Mouse (Mus musculus) brain, embryonic 14.5 days (tissue): ENCODE measurements at regions not wholly inside any gene's neighbourhood (a gene's known extent, or its start where the extent isn't known, plus 50 kb on each side); places are given as distances from the start of the nearest gene placed in this dataset.
"Not testable (repeated sequence)": the region's sequence is repeated elsewhere in the genome, so short reads cannot be mapped to it uniquely, and the experiment has no call there.

Experiments used
- DNase-seq: peaks from one replicate; pipeline ENCODE4 v3.0.0-alpha.2; 2011; ENCODE audit warnings: low read depth
- CTCF ChIP-seq: fragments of 200-500 bp; IDR thresholded peaks from 2 replicates; pipeline ENCODE4 v1.5.1; 2012; ENCODE audit warnings: inconsistent platforms, mild to moderate bottlenecking, moderate library complexity, borderline replicate concordance; ENCODE audit not compliant: insufficient read depth, insufficient read length; ENCODE audit errors: extremely low read depth
- POLR2A ChIP-seq: fragments of 200-500 bp; IDR thresholded peaks from 2 replicates; pipeline ENCODE4 v1.6.1; 2012; ENCODE audit warnings: mild to moderate bottlenecking, inconsistent platforms, borderline replicate concordance; ENCODE audit not compliant: poor library complexity, insufficient read depth, insufficient read length, severe bottlenecking; ENCODE audit errors: extremely low read depth

DNA sequence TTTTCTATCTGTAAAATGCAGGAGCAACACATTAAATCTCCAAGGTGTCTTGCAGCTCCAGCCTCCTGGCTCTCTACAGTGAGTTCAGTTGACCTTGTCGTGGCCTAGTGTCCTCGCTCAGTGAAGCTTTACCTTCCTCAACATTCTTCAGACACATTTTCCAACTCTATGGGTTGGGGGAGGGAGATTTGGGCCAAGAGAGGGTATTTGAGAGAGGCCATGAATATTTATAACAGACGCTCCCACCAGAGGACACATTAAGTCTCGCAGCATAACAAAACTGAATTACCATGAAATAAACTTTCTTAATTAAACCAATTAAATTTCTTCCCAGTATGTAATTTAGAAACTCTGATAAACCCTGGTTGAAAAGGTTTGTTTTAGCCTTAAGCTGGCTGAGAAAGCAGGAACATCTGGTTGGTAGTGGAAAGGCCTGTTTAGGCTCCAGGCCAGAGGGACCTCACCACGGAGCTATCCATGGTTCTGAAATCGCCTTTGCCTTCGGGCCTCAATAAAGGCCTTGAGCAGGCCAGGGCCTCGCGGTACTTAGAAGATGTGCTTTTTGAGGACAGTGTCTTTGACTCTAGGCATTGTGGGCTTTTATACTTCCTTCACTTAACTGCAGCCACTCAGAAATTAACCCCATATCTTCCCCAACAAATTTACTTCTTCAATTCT is 109.9 kb downstream of the Dmrta2 start:
- TF ChIP-seq POLR2A (no peak), CTCF (no peak)

GRCm38 (mm10) chr4:110093040-110093820 is 115.4 kb downstream of the Dmrta2 start:
- DNase-seq = no peak
- TF ChIP-seq POLR2A (no peak), CTCF (no peak)

More for the DNA sequence above, 109.9 kb downstream of the Dmrta2 start:
- peak; percentile 72 for DNase-seq

DNA sequence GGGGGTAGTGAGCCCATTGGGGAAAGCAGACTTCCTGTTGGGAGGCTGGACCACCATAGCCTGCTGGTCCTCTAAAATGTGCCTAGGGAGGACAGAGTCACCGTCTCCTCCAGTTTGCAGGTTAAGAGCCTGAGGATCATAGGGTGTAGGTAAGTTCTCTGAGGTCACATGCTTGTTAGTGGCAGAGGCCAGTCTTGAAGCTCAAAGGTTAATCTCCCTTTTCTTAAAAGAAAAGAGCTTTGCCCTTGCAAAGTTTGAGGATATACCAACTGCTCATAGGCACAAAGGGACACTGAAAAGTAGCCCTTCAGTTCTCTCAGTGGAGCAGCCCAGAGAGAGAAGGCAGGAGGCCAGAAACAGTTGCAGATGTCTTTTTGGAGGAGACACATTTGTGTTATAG is 116.7 kb downstream of the Dmrta2 start:
- no peak for DNase-seq
- no peak for TF ChIP-seq POLR2A
- no peak for TF ChIP-seq CTCF

DNA sequence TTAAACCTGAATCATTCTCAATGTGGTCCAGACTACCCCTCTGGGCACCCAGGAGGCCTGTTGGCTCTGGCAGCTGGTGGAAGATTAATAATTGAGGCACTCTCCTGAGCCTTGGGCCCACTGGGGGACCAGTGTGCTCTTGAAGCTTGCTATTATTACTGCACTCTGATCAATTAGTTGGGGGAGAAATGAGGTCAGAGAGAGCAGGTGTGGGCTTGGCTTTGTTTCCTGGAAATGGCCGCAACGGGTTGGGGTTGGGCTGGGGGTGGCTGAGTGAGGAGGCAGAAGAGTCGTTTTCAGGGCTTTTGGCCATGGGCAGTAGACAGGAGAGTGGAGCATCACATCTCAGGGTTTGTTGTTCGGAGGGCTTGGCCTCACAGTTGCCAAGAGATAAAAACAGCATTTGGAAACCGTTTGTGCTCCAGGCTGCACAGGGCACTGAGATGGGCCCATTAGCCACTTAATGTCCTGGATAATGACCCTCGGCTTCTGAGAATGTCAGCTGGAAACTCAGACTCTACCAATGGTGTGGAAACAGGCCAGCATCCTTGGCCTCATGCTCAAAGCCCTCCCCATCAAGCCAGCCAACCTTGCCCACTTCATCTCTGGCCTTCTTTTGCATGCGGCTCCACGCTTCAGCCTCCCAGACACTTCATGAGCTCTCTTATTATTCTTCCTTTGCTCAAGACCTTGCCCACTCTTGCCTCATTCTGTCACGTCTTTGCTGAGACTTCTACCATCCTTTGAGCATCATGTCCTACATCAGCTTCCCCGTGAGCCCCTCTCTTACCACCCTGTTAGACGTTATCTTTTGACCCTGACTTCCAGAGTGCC is 118.1 kb downstream of the Dmrta2 start:
- DNase-seq = peak; percentile 11
- TF ChIP-seq CTCF = no peak
- TF ChIP-seq POLR2A = no peak

DNA sequence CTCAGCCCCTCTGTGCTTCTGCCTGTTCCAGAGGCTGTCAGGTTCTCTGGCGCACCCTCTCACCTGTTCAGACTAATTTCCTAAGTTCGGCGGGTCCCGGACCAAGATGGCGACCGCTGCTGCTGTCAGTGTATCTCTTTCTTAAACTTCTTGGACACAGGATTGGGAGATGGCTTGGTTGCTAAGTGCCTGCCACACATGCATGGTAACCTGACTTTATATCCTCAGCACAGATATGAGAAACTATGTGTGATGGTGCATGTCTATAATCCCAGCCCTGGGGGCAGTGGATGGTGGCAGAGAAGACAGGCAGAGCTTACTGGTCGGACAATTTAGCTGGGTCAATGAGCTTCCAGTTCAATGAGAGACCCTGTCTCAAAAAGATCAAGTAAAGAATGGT is 126.3 kb downstream of the Dmrta2 start:
- DNase-seq = not testable (repeated sequence)

DNA sequence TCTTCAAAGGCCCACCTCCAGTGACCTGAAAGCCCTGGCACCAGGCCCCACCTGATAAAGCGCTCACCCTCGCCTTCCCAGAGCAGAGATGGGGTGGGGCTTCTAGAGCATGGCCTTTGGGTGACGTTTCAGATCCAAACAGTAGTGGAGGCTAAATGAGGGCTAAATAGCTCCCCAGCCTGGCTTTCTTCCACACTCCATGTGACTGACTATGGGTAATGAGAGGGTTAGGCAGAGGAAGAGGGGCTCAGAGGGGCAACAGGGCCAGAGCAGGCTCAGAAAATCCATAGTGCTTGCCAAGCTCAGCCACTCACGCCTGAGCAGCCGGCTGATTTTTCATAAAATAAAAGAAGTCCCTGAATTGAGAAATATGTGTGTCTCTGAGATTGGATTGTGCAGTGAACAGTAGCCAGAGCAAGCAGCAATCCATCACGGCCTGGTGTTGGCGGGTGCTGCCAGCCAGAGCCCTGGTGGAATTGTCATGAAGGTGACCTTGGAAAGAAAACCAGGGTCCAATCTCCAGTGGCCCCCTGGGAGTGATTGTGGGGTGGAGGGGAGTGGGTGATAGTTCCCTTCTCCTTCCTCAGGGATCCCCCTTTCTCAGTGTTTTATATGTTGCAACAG is 128.9 kb downstream of the Dmrta2 start:
- TF ChIP-seq CTCF (no peak), POLR2A (no peak)
- no peak for DNase-seq

- no peak for TF ChIP-seq POLR2A
- no peak for TF ChIP-seq CTCF
- DNase-seq = peak; percentile 55
Measured at GRCm38 (mm10) chr4:110119438-110119837, 141.6 kb downstream of the Dmrta2 start.

- no peak for DNase-seq
- TF ChIP-seq POLR2A (no peak), CTCF (no peak)
Measured at GRCm38 (mm10) chr4:110119874-110120273, 142.0 kb downstream of the Dmrta2 start.

DNA sequence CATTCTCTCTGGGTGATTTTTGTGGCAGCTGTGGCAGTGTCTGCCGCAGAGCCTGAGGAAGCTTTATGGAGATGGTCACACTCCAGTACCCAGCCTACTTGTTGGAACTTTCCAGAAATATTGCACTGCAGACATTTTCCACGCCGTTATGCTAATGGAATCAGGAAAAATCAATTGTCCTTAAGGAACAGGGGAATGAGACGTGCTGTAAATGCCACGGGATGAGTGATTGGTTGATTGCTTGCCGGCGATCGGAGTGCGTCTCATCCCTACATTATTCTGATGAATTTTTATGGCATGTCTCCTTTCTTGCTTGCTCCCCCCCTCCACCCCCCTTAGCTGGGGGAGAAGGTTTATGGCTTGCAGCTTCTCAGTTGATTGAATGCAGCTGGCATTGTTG is 142.9 kb downstream of the Dmrta2 start:
- DNase-seq = peak; percentile 77
- no peak for TF ChIP-seq POLR2A
- TF ChIP-seq CTCF = no peak

- TF ChIP-seq CTCF = no peak
- no peak for TF ChIP-seq POLR2A
- no peak for DNase-seq
Measured at GRCm38 (mm10) chr4:110121447-110121846, 143.6 kb downstream of the Dmrta2 start.
